Mouse (Mus musculus): ENCODE measurements at regions not wholly inside any gene's neighbourhood (a gene's known extent, or its start where the extent isn't known, plus 50 kb on each side); places are given as distances from the start of the nearest gene placed in this dataset.

DNA sequence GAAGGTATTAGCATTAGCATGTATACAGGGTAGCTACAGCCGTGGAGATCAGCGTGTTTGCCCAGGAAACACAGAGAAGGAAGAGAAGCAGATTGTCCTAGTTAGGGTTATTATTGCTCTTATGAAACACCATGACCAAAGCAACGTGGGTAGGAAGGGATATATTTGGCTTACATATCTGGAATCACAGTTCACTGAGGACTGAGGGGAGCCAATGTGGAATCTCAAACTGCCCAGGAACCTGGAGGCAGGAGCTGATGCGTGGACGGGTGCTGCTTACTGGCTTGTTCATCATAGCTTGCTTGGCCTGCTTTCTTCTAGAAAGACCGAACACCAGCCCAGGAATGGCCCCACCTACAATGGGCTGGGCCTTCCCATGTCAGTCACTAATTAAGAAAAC is 238.4 kb downstream of the Atp23 start:
- Histone ChIP-seq H3K27me3 (ENCODE audit: low read depth, poor library complexity, severe bottlenecking) (no peaks in the 10 kb centered on the region), H3K9me3 (replicated peaks) (no peaks in the 10 kb centered on the region), H3K27ac (replicated peaks) (no peak overlapping the region), H3K4me3 (no peak overlapping the region), H3K4me1 (no peaks in the 10 kb centered on the region), H3K36me3 (no peaks in the 10 kb centered on the region)
- DNase-seq (ENCODE audit: low spot score), result no peak
- 93% methylated on average over 6 of the region's 6 CpGs for WGBS

- WGBS, result 63% methylated on average over 5 of the region's 5 CpGs
- Histone ChIP-seq H3K27ac (replicated peaks) (no peak overlapping the region), H3K36me3 (no peaks in the 10 kb centered on the region), H3K4me1 (no peaks in the 10 kb centered on the region), H3K27me3 (ENCODE audit: low read depth, poor library complexity, severe bottlenecking) (no peaks in the 10 kb centered on the region), H3K9me3 (replicated peaks) (no peaks in the 10 kb centered on the region), H3K4me3 (no peak overlapping the region)
- DNase-seq (ENCODE audit: low spot score), result no peak
Observed at GRCm38 (mm10) chr10:126661095-126661615, 240.0 kb downstream of the Atp23 start.

DNA sequence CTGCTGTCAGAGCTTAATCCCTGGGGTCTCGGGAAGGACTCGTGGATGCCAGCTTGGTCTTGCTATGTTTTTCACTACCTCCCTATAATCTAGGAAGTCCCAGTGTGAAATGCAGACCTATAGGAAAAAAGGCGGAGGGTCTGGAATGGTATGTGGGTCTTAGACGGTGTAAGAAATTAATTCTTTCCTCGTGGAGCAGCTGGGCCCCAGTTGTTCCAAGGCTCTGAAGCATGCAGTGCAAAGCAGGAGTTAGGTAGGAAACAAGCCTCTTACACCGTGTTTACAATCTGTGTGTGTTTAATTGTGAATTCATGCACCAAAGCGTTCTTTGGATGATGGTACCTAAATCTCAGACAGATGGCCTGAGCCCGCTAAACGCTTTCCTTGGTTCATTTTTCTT is 241.1 kb downstream of the Atp23 start:
- H3K27me3 ChIP-seq (ENCODE audit: low read depth, poor library complexity, severe bottlenecking), result no peaks in the 10 kb centered on the region
- no peak overlapping the region for H3K27ac ChIP-seq (replicated peaks)
- H3K9me3 ChIP-seq (replicated peaks), result no peaks in the 10 kb centered on the region
- no peak for DNase-seq (ENCODE audit: low spot score)
- no peaks in the 10 kb centered on the region for H3K36me3 ChIP-seq
- 87% methylated on average over 9 of the region's 9 CpGs for whole genome bisulfite sequencing
- no peaks in the 10 kb centered on the region for H3K4me1 ChIP-seq
- H3K4me3 ChIP-seq, result no peak overlapping the region

DNA sequence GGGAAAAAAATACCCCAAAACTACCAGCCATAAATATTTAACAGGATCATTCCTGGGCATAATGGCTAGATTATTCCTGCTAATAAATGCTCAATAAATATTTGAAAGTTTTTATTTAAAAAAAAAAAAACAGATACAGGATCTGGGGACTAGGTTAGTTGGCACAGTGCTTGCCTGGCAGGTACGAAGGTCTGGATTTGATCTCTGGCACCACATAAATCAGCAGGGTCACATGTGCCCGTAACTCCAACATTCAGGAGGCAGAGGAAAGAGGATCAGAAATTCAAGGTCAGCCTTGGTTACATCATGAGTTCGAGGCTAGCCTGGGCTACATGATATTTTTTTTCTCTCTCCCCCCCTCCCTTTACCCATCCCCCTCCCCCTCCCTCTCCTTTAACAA is 248.5 kb downstream of the Atp23 start:
- Histone ChIP-seq H3K36me3 (no peaks in the 10 kb centered on the region), H3K27ac (replicated peaks) (no peak overlapping the region), H3K27me3 (ENCODE audit: low read depth, poor library complexity, severe bottlenecking) (no peaks in the 10 kb centered on the region), H3K4me1 (no peaks in the 10 kb centered on the region), H3K9me3 (replicated peaks) (no peaks in the 10 kb centered on the region), H3K4me3 (no peak overlapping the region)
- 95% methylated on average over 3 of the region's 3 CpGs for WGBS
- DNase-seq (ENCODE audit: low spot score), result no peak

GRCm38 (mm10) chr10:126646587-126646986 is 254.6 kb downstream of the Atp23 start:
- WGBS, result 20% methylated on average over 4 of the region's 4 CpGs
- Histone ChIP-seq H3K27ac (replicated peaks) (no peak overlapping the region), H3K36me3 (no peaks in the 10 kb centered on the region), H3K9me3 (replicated peaks) (no peaks in the 10 kb centered on the region), H3K4me3 (no peak overlapping the region), H3K27me3 (ENCODE audit: low read depth, poor library complexity, severe bottlenecking) (no peaks in the 10 kb centered on the region), H3K4me1 (peaks cover 21% of the 10 kb centered on the region)
- DNase-seq (ENCODE audit: low spot score), result no peak

GRCm38 (mm10) chr10:126641792-126642289 is 259.3 kb downstream of the Atp23 start:
- peaks cover 30% of the 10 kb centered on the region for H3K4me1 ChIP-seq
- no peak overlapping the region for H3K4me3 ChIP-seq
- H3K27ac ChIP-seq (replicated peaks), result peak overlapping the region; percentile 65
- peak; percentile 26 for DNase-seq (ENCODE audit: low spot score)
- WGBS, result 19% methylated on average over 9 of the region's 9 CpGs
- H3K9me3 ChIP-seq (replicated peaks), result no peaks in the 10 kb centered on the region
- H3K27me3 ChIP-seq (ENCODE audit: low read depth, poor library complexity, severe bottlenecking), result no peaks in the 10 kb centered on the region
- H3K36me3 ChIP-seq, result no peaks in the 10 kb centered on the region

- Histone ChIP-seq H3K4me3 (no peak overlapping the region), H3K36me3 (no peaks in the 10 kb centered on the region), H3K9me3 (replicated peaks) (no peaks in the 10 kb centered on the region), H3K27ac (replicated peaks) (no peak overlapping the region), H3K27me3 (ENCODE audit: low read depth, poor library complexity, severe bottlenecking) (no peaks in the 10 kb centered on the region), H3K4me1 (no peaks in the 10 kb centered on the region)
- WGBS, result 82% methylated on average over 13 of the region's 13 CpGs
- no peak for DNase-seq (ENCODE audit: low spot score)
Observed at GRCm38 (mm10) chr10:126634731-126635130, 266.4 kb downstream of the Atp23 start.

DNA sequence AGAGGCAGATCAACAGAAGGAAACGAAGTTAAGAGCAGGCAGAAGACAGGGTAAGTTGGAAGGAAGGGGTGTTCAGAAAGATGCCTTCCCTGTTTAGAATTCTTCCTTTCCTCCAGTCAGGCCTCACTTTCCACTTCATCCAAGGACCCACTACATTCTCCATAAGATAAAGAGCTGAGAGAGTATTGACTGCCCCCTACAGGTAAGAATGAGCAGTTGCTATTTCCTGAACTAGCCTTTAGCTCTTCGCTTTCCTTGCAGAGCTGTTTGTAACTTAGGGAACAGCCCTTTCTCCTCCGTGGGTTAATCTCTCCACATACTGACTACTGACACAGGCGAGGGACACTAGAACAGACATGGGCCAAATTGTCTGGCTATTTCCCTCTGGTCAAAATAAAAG is 273.1 kb downstream of the Atp23 start:
- no peaks in the 10 kb centered on the region for H3K9me3 ChIP-seq (replicated peaks)
- H3K36me3 ChIP-seq, result no peaks in the 10 kb centered on the region
- H3K27me3 ChIP-seq (ENCODE audit: low read depth, poor library complexity, severe bottlenecking), result no peaks in the 10 kb centered on the region
- H3K4me1 ChIP-seq, result no peaks in the 10 kb centered on the region
- no peak overlapping the region for H3K4me3 ChIP-seq
- no peak overlapping the region for H3K27ac ChIP-seq (replicated peaks)
- 55% methylated on average over 4 of the region's 4 CpGs for WGBS
- DNase-seq (ENCODE audit: low spot score), result no peak

DNA sequence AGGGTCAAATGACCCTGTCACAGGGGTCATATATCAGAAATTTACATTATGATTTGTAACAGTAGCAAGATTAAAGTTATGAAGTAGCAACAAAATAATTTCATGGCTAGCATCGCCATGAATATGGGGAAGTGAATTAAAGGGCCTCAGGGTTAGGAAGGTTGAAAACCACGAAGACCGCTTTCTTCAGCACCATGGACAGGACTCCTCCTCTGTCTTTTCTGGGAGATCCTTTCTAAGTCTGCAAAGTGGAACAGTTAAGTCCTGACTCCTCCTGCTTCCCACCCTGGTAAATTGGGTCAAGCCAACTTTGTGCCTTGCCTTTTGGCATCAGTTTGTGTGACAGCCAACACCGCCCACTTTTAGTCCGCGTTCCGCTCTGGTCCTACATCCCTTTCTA is 275.7 kb downstream of the Atp23 start:
- no peaks in the 10 kb centered on the region for H3K27me3 ChIP-seq (ENCODE audit: low read depth, poor library complexity, severe bottlenecking)
- H3K4me3 ChIP-seq, result no peak overlapping the region
- peak; percentile 23 for DNase-seq (ENCODE audit: low spot score)
- no peaks in the 10 kb centered on the region for H3K36me3 ChIP-seq
- H3K27ac ChIP-seq (replicated peaks), result no peak overlapping the region
- peaks cover 4% of the 10 kb centered on the region; the same call in 1 of the 2 replicates for H3K4me1 ChIP-seq
- no peaks in the 10 kb centered on the region for H3K9me3 ChIP-seq (replicated peaks)
- WGBS, result 59% methylated on average over 7 of the region's 7 CpGs

DNA sequence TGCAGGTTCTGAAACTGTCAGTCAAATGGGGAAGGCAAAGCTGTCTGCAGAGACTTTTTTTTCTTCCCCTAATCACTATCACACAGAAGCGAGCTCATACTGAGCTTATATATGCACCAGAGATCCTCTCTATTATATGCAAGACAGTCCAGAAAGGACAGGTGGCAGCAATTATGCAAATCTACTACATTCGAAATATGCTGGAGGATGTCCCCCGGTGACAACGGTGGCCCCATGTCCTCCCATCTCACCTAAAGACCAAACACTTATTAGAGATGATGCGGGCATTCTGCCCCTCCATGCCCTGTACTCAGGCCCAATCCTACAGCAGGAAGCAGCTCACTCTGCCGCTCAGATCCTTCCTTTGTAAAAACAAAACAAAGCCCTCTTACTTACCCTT is 280.4 kb downstream of the Atp23 start:
- H3K4me1 ChIP-seq, result peaks cover 17% of the 10 kb centered on the region
- 82% methylated on average over 6 of the region's 6 CpGs for WGBS

GRCm38 (mm10) chr10:126619970-126620369 is 281.2 kb downstream of the Atp23 start:
- no peaks in the 10 kb centered on the region for H3K9me3 ChIP-seq (replicated peaks)
- peaks cover 17% of the 10 kb centered on the region for H3K4me1 ChIP-seq
- no peak overlapping the region for H3K27ac ChIP-seq (replicated peaks)
- H3K27me3 ChIP-seq (ENCODE audit: low read depth, poor library complexity, severe bottlenecking), result no peaks in the 10 kb centered on the region
- no peak overlapping the region for H3K4me3 ChIP-seq
- no peaks in the 10 kb centered on the region for H3K36me3 ChIP-seq
- no peak for DNase-seq (ENCODE audit: low spot score)
- 39% methylated on average over 10 of the region's 10 CpGs for WGBS

More for the DNA sequence above, 280.4 kb downstream of the Atp23 start:
- Histone ChIP-seq H3K36me3 (no peaks in the 10 kb centered on the region), H3K4me3 (no peak overlapping the region), H3K27me3 (ENCODE audit: low read depth, poor library complexity, severe bottlenecking) (no peaks in the 10 kb centered on the region), H3K27ac (replicated peaks) (no peak overlapping the region), H3K9me3 (replicated peaks) (no peaks in the 10 kb centered on the region)
- no peak for DNase-seq (ENCODE audit: low spot score)

- Histone ChIP-seq H3K27me3 (ENCODE audit: low read depth, poor library complexity, severe bottlenecking) (no peaks in the 10 kb centered on the region), H3K27ac (replicated peaks) (no peak overlapping the region), H3K4me1 (no peaks in the 10 kb centered on the region), H3K9me3 (replicated peaks) (peaks cover 5% of the 10 kb centered on the region; the same call in 1 of the 2 replicates), H3K4me3 (no peak overlapping the region), H3K36me3 (no peaks in the 10 kb centered on the region)
- 78% methylated on average over 4 of the region's 4 CpGs for WGBS
- DNase-seq (ENCODE audit: low spot score), result no peak
Observed at GRCm38 (mm10) chr10:126612226-126612625, 288.9 kb downstream of the Atp23 start.

GRCm38 (mm10) chr10:126610506-126610905 is 290.6 kb downstream of the Atp23 start:
- DNase-seq (ENCODE audit: low spot score), result no peak
- Histone ChIP-seq H3K27me3 (ENCODE audit: low read depth, poor library complexity, severe bottlenecking) (no peaks in the 10 kb centered on the region), H3K9me3 (replicated peaks) (peaks cover 5% of the 10 kb centered on the region; the same call in 1 of the 2 replicates), H3K36me3 (no peaks in the 10 kb centered on the region), H3K4me1 (no peaks in the 10 kb centered on the region), H3K27ac (replicated peaks) (no peak overlapping the region), H3K4me3 (no peak overlapping the region)
- WGBS, result 92% methylated on average over 8 of the region's 8 CpGs

- H3K36me3 ChIP-seq, result no peaks in the 10 kb centered on the region
- no peak overlapping the region for H3K27ac ChIP-seq (replicated peaks)
- DNase-seq (ENCODE audit: low spot score), result no peak
- H3K27me3 ChIP-seq (ENCODE audit: low read depth, poor library complexity, severe bottlenecking), result no peaks in the 10 kb centered on the region
- WGBS, result 79% methylated on average over 2 of the region's 2 CpGs
- H3K4me1 ChIP-seq, result no peaks in the 10 kb centered on the region
- H3K4me3 ChIP-seq, result no peak overlapping the region
- peaks cover 6% of the 10 kb centered on the region; the same call in 1 of the 2 replicates for H3K9me3 ChIP-seq (replicated peaks)
Observed at GRCm38 (mm10) chr10:126599686-126600085, 301.5 kb downstream of the Atp23 start.
